Mouse (Mus musculus) hindbrain, embryonic 15.5 days (tissue): ENCODE results near the gene Chit1. TPM values are rescaled to one million over a fixed set of nuclear protein-coding genes. Genes with fewer than 3 reads are reported as not detected.

Experiments used
- ATAC-seq: fragments of 200-750 bp; cut with Nextera tagmentation; 2 replicates; pipeline ENCODE4 v1.8.0; 2017; ENCODE audit warnings: low read depth, moderate number of reproducible peaks, moderate TSS enrichment; ENCODE audit not compliant: low FRiP score
- H3K27ac ChIP-seq: fragments of 300-500 bp; sonication (generic); replicated peaks from 2 replicates; pipeline ENCODE4 v1.5.1; 2015; ENCODE audit warnings: mild to moderate bottlenecking, inconsistent platforms
- H3K27me3 ChIP-seq: fragments of 300-500 bp; sonication (generic); 2 replicates; pipeline ENCODE4 v1.6.1; 2015; ENCODE audit warnings: control low read depth, inconsistent platforms
- H3K36me3 ChIP-seq: fragments of 300-500 bp; sonication (generic); 2 replicates; pipeline ENCODE4 v1.6.1; 2015; ENCODE audit warnings: control low read depth, inconsistent platforms
- H3K4me1 ChIP-seq: fragments of 300-500 bp; sonication (generic); replicated peaks from 2 replicates; pipeline ENCODE4 v1.6.1; 2015; ENCODE audit warnings: control low read depth, inconsistent platforms
- H3K4me2 ChIP-seq: fragments of 300-500 bp; sonication (generic); 2 replicates; pipeline ENCODE4 v1.6.1; 2015; ENCODE audit warnings: moderate library complexity, mild to moderate bottlenecking, inconsistent platforms
- H3K4me3 ChIP-seq: fragments of 300-500 bp; sonication (generic); 2 replicates; pipeline ENCODE4 v1.5.1; 2015; ENCODE audit warnings: mild to moderate bottlenecking, inconsistent platforms
- H3K9ac ChIP-seq: fragments of 300-500 bp; sonication (generic); 2 replicates; pipeline ENCODE4 v1.6.1; 2015; ENCODE audit warnings: inconsistent platforms
- H3K9me3 ChIP-seq: fragments of 300-500 bp; sonication (generic); 2 replicates; pipeline ENCODE4 v1.6.1; 2016; ENCODE audit warnings: control low read depth, inconsistent platforms
- WGBS: fragments of 180-500 bp; shearing (Covaris S2); methylation state at CpG from one replicate; pipeline ENCODE4 v1.1.7; 2015; 5-methylcytosine and 5-hydroxymethylcytosine counted together
- polyA plus RNA-seq: library from polyadenylated mRNA; unstranded; fragments of >200 nt; fragmentation: Nextera tagmentation; extraction: Ambion mirVana; gene quantifications from 2 replicates; pipeline ENCODE4 v1.2.1, GENCODE M21; 2015

Chit1 gene
- polyA plus RNA-seq, 1 experiment from 2014 or later: 0.38 TPM

GRCm38 (mm10) chr1:134160404-134160803 lies 49.4 kb downstream of the Chit1 start:
- no peak overlapping the region for H3K4me3 ChIP-seq
- ATAC-seq: no peak
- H3K9me3 ChIP-seq: no peaks in the 10 kb centered on the region
- WGBS: 89% methylated on average over 3 of the region's 3 CpGs
- no peak overlapping the region for H3K4me2 ChIP-seq
- no peak overlapping the region for H3K27ac ChIP-seq
- H3K27me3 ChIP-seq: no peaks in the 10 kb centered on the region
- H3K9ac ChIP-seq: no peak overlapping the region
- H3K36me3 ChIP-seq: no peaks in the 10 kb centered on the region
- H3K4me1 ChIP-seq: no peaks in the 10 kb centered on the region

DNA sequence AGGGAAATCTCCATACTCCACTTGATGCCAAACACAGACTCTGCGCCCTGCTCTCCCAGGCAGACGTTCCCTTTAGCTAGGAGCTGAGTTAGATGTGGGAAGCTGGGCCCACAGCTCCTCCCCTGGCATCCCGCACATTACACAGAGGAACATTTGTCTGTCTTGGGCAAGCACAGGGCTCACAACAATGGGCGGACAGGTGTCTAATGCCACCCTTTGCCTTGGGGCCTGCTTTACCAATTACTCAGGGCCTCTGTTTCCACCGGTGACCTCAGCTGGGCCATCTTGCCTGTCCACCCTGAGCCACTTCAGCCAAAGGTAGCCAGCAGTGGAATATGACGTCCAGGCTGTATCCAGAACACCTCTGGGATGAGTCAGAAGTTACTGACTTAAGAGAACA lies 50.4 kb downstream of the Chit1 start:
- H3K36me3 ChIP-seq: no peaks in the 10 kb centered on the region
- no peak overlapping the region for H3K4me3 ChIP-seq
- H3K4me1 ChIP-seq: no peaks in the 10 kb centered on the region
- H3K9me3 ChIP-seq: no peaks in the 10 kb centered on the region
- H3K4me2 ChIP-seq: no peak overlapping the region
- no peak overlapping the region for H3K9ac ChIP-seq
- WGBS: 87% methylated on average over 6 of the region's 6 CpGs
- no peaks in the 10 kb centered on the region for H3K27me3 ChIP-seq
- no peak overlapping the region for H3K27ac ChIP-seq
- ATAC-seq: no peak

DNA sequence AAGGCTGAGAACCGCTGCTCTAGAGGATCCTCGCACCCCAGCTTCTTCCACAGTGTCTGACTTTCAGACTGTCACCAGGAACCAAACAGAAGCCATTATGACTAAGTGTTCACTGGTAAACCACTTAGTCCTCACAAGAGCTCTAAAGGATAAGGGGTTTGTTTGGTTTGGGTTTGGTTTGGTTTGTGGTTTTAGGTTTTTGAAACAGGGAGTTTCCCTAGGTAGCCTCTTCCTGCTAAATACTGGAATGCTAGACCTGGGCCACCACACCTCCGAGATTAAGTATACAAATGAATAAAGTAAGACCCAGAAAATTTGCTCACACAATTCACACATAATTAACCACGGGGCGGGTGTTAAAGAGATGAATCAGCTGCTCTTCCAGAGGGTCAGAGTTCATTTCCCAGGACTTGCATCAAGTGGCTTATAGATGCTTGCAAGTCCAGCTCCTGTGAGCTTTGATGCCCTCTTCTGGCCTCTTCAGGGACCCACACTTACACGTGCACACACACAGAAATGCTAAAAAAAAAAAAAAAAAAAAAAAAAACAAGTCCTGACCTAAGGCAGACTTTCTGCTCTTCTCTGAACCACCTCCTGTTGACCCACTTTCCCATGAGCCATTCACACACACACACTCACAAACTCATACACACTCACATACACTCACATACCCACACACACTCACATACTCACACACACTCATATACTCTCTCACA lies 51.6 kb downstream of the Chit1 start:
- WGBS: 86% methylated on average over 6 of the region's 6 CpGs

GRCm38 (mm10) chr1:134163476-134163875 lies 52.4 kb downstream of the Chit1 start:
- 90% methylated on average over 7 of the region's 7 CpGs for WGBS
- Histone ChIP-seq H3K9ac (no peak overlapping the region), H3K4me2 (no peak overlapping the region), H3K9me3 (no peaks in the 10 kb centered on the region), H3K4me1 (no peaks in the 10 kb centered on the region), H3K4me3 (no peak overlapping the region), H3K27ac (no peak overlapping the region), H3K36me3 (no peaks in the 10 kb centered on the region), H3K27me3 (no peaks in the 10 kb centered on the region)
- ATAC-seq: no peak

More for the DNA sequence above, 51.6 kb downstream of the Chit1 start:
- no peak for ATAC-seq
- H3K9me3 ChIP-seq: no peaks in the 10 kb centered on the region
- H3K27me3 ChIP-seq: no peaks in the 10 kb centered on the region
- no peak overlapping the region for H3K4me3 ChIP-seq
- no peaks in the 10 kb centered on the region for H3K36me3 ChIP-seq
- no peak overlapping the region for H3K4me2 ChIP-seq
- no peak overlapping the region for H3K27ac ChIP-seq
- no peaks in the 10 kb centered on the region for H3K4me1 ChIP-seq
- H3K9ac ChIP-seq: no peak overlapping the region

- no peak for ATAC-seq
These were observed 53.4 kb downstream of the Chit1 start for GRCm38 (mm10) chr1:134164454-134164853.

GRCm38 (mm10) chr1:134166547-134166946 lies 55.5 kb downstream of the Chit1 start:
- Histone ChIP-seq H3K27ac (no peak overlapping the region), H3K9ac (no peak overlapping the region), H3K4me3 (no peak overlapping the region), H3K36me3 (no peaks in the 10 kb centered on the region), H3K4me1 (no peaks in the 10 kb centered on the region), H3K27me3 (no peaks in the 10 kb centered on the region), H3K4me2 (no peak overlapping the region), H3K9me3 (no peaks in the 10 kb centered on the region)
- ATAC-seq: no peak
- 93% methylated on average over 3 of the region's 3 CpGs for WGBS

More at GRCm38 (mm10) chr1:134164454-134164853, 53.4 kb downstream of the Chit1 start:
- Histone ChIP-seq H3K4me1 (no peaks in the 10 kb centered on the region), H3K27ac (no peak overlapping the region), H3K36me3 (no peaks in the 10 kb centered on the region), H3K4me2 (no peak overlapping the region), H3K9ac (no peak overlapping the region), H3K9me3 (no peaks in the 10 kb centered on the region), H3K4me3 (no peak overlapping the region), H3K27me3 (no peaks in the 10 kb centered on the region)
- 76% methylated on average over 4 of the region's 4 CpGs for WGBS

DNA sequence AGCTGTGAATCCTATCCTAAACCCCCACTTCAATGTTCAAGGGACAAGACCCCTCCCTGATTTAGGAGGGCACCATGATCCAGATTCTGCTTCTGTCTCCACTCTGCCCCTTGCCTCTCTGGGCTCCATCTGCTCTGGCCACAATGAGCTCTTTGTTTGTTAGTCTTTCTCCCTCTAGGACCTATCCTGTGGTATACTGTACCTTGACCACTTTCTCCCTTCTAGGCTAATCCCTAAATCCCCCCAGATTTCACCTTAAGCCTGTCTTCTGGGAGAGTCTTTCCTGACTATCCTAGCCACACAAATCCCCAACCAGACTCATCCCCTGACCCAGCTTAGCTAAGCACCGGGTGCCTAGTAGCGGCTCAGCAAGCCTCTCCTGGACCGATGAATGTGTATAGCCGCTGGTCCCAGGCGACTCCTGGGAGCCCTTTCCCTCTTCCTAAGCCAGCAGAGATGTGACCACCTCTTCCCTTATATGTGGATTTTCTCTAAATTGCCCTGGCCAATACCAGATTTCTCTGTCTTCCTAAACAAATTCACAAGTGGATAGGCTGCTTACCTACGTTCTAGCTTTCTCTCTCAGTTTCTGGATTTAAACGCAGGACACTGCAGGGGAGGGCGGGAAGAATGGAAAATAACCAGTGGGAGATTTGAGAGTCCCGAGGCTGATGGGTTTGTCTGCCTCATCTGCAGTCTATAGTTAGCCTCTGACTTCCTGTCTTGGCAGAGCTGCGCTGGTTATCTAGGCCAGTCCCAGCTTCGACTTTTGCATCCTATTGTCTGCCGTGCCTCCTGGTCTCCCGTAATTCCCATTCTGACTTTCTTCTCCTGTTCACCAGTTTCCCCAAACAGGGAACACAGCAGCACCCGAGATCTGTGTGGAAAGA lies 56.6 kb downstream of the Chit1 start:
- Histone ChIP-seq H3K4me1 (no peaks in the 10 kb centered on the region), H3K4me3 (no peak overlapping the region), H3K27ac (no peak overlapping the region), H3K36me3 (no peaks in the 10 kb centered on the region), H3K4me2 (no peak overlapping the region), H3K9me3 (no peaks in the 10 kb centered on the region), H3K27me3 (no peaks in the 10 kb centered on the region), H3K9ac (no peak overlapping the region)
- no peak for ATAC-seq
- 57% methylated on average over 14 of the region's 14 CpGs for WGBS

DNA sequence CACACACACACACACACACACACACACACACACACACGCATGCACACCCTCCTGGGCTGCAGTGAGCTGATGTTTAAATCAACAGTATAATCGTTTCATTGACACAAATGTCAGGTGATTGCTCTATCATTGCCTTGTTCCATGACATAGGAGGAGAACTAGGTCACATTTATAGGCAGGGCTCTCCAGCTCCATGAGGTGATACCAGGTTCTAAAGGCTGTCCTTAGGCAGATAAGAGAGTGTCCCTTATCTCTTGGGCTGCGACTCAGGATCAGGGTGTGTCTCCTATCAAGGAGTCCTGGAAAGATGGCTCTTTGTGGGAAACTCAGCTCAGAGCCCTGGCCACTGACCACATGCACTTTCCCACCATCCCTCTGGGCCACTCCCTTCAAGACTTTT lies 57.5 kb downstream of the Chit1 start:
- no peaks in the 10 kb centered on the region for H3K4me1 ChIP-seq
- H3K4me2 ChIP-seq: no peak overlapping the region
- H3K9ac ChIP-seq: no peak overlapping the region
- H3K27me3 ChIP-seq: no peaks in the 10 kb centered on the region
- no peaks in the 10 kb centered on the region for H3K9me3 ChIP-seq
- H3K4me3 ChIP-seq: no peak overlapping the region
- no peaks in the 10 kb centered on the region for H3K36me3 ChIP-seq
- H3K27ac ChIP-seq: no peak overlapping the region
- WGBS: 96% methylated on average over 3 of the region's 3 CpGs
- ATAC-seq: no peak

DNA sequence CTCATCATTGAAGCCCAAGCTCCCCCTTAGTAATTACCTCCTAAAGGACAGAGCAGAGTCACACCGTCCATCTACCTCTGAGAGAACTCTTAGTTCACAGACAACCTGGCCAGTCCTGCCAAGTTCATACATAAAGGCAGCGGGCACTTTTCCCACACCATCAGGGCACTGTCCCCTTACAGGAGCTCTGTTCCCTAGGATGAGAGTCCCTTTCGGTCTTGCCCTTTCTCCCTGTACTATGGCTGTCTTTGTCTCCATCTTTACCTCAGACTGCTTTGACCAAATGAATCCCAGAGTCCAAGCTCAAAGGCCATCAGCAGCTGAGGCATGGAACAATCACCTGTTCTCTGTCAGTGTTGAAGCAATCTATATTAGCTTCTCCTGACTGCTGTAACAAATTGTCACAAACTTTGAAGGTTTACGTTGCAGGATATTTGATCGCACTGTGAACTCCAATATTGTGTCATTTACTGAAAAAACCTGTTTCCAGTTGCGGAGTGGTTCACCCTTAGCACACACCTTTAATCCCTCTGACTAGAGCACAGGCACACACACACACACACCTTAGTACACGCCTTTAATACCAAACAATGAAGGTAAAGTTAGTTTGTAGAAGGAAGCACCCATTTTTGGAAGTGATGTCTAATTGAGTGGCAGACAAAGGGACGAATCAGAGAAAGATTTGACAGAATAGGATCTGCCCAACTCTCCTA lies 58.1 kb downstream of the Chit1 start:
- ATAC-seq: no peak
- Histone ChIP-seq H3K9me3 (no peaks in the 10 kb centered on the region), H3K9ac (no peak overlapping the region), H3K4me1 (no peaks in the 10 kb centered on the region), H3K27ac (no peak overlapping the region), H3K27me3 (no peaks in the 10 kb centered on the region), H3K4me2 (no peak overlapping the region), H3K4me3 (no peak overlapping the region), H3K36me3 (no peaks in the 10 kb centered on the region)
- WGBS: 93% methylated on average over 8 of the region's 8 CpGs

DNA sequence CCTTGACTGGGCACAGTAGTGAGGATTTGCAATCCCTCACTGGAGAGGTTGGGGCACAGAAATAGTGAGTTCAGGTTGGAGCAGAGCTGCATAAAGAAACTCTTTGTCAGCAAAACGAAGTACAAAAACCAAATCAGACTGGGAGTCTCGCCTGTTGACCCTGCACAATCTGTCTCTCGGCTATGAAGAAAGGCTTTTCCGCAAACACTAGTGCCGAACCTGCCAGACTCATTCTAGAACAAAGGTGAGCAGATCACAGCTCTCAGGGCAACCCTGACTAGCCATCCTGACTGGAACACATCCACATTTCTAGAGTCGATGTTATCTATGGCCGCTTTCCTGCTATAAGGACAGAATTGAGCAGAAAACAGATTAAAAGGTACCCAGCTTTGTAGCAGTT lies 62.0 kb downstream of the Chit1 start:
- WGBS: 59% methylated on average over 7 of the region's 7 CpGs
- H3K27me3 ChIP-seq: no peaks in the 10 kb centered on the region
- no peaks in the 10 kb centered on the region for H3K36me3 ChIP-seq
- H3K27ac ChIP-seq: no peak overlapping the region
- no peak for ATAC-seq
- H3K9me3 ChIP-seq: no peaks in the 10 kb centered on the region
- no peaks in the 10 kb centered on the region for H3K4me1 ChIP-seq
- H3K9ac ChIP-seq: no peak overlapping the region
- no peak overlapping the region for H3K4me3 ChIP-seq
- H3K4me2 ChIP-seq: no peak overlapping the region

DNA sequence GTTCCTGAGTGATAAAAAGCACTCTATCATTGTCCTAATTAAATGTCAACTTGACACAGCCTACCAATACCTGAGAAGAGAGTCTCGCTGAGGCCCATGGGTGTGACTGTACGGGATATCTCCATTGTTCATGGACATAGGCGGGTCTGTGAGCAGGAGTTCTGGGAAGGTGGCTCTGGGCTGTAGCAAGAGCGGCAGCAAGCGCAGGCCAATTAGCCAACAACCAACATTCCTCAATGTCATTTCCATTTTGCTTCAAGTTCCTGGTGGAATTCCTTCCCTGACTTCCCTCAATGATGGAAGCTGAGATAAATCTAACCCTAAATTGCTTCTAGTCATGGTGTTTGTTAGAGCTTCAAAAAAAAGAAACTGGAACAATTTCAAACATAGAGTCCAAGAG lies 66.9 kb downstream of the Chit1 start:
- no peak overlapping the region for H3K4me3 ChIP-seq
- no peak overlapping the region for H3K4me2 ChIP-seq
- H3K9ac ChIP-seq: no peak overlapping the region
- no peaks in the 10 kb centered on the region for H3K36me3 ChIP-seq
- H3K27me3 ChIP-seq: no peaks in the 10 kb centered on the region
- ATAC-seq: no peak
- H3K9me3 ChIP-seq: no peaks in the 10 kb centered on the region
- WGBS: 91% methylated on average over 5 of the region's 5 CpGs
- 0 out of 2 replicates have a peak, but pooled peaks cover 10% of the 10 kb centered on the region for H3K4me1 ChIP-seq
- no peak overlapping the region for H3K27ac ChIP-seq

GRCm38 (mm10) chr1:134182025-134182424 lies 71.0 kb downstream of the Chit1 start, which contains the start of gene Chil1:
Chil1 (plus strand) TSS chr1:134182176.
- 69% methylated on average over 4 of the region's 4 CpGs for WGBS
- no peak within 1 kb of the TSS for H3K4me2 ChIP-seq

More at GRCm38 (mm10) chr1:134182025-134182424, 71.0 kb downstream of the Chit1 start, which contains the start of gene Chil1:
- Histone ChIP-seq H3K27me3 (no peaks in the 10 kb centered on the region), H3K4me1 (0 out of 2 replicates have a peak, but pooled peaks cover 10% of the 10 kb centered on the region), H3K27ac (no peak within 1 kb of the TSS), H3K9ac (no peak within 1 kb of the TSS), H3K9me3 (no peaks in the 10 kb centered on the region), H3K4me3 (no peak within 1 kb of the TSS), H3K36me3 (no peaks in the 10 kb centered on the region)
- no peak for ATAC-seq
